Mouse (Mus musculus): Measurements from ENCODE around the gene Cog4.
"Not testable (repeated sequence)": the region's sequence is repeated elsewhere in the genome, so short reads cannot be mapped to it uniquely, and the experiment has no call there.

The Cog4 gene

DNA sequence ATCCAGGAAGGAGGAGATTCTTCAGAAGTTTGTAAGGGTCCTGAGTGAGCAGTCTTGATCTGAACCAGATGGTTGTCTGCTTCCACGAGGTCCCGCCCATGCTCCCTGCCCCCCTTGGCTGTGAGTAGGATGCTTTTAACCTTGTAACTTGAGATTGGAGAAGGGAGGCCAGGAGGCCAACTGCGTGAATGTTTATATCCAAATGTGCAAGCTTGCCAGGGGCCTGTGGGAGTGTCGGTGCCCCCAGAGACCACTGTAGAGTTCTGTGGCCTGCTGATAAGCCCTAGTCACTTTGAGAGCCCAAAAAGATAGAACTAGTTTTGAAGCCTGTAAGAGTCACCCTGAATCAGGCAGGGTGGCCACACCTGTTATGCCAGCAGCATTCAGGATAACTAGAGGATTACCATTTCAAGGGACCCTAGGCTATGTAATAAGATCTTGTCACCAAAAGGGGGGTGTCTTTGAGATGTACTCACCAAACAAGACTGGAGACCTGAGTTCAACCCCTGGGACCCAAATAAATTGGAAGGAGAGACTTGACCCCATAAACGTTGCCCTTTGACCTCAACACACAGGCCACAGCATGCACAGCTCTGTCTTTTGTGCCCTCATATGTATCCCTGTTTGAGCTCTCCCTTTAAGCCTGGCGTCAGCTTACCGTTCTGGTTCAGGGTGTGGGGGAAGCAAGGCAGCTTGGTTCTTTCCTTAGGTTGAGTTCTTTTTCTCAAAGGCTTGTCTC, 75.3 kb downstream of the Cog4 start:
- DNase-seq (ENCODE audit: low spot score): no peak

DNA sequence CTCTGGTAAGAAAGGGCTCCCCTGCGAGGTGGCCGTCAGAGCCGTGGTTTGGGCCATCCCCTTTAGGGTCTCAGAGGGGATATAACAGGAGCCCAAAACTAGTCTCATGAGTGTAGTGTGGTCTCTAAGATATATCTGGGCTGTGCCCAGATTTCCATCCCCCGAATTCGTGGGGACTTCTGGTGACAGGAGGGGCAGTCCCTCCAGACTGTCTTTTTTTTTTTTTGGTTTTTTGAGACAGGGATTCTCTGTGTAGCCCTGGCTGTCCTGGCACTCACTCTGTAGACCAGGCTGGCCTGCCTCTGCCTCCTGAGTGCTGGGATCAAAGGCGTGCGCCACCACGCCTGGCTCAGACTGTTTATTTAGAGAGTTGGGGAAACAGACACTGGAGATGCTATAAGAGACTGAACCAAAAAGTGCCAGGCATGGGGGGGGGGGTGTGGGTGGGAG, 79.3 kb downstream of the Cog4 start:
- DNase-seq (ENCODE audit: low spot score): no peak

DNA sequence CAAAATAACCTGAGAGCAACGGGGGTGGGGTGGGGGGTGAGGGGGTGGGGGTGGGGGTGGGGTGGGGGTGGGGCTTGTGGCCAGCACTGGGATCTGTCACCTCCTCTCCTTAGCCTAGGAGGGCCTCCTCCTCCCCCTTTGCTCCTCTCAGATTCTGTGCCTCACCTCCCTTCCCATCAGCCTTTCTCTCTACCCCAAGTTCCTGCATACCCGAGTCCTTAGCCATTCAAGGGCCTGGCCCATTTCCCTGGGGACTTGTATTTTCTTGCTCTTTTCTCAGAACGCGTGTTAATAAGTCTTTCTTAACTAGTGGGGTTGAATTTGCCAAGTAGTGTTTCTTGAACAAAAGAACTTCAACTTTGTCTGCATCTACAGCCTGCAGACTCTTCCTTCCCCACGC, 80.3 kb downstream of the Cog4 start:
- no peak for DNase-seq (ENCODE audit: low spot score)

DNA sequence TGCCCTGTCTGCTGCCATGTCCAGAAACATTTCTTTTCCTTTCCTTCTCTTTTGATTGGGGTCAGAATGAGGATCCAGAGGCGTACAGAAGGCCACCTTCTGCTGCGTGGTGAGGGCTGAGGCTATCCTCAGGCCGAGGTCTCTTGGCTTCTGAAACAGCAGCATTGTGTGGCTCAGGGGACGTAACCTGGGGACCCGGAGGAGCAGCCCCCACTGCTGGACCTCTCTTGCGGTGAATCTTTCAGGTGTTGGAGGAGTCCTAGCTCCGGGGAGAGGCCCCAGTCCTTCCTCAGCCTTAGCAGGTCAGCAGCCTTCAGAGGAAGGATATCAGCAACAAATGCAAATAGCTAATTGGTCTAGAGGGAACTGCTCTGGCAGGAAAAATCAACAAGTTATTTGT, 82.0 kb downstream of the Cog4 start:
- DNase-seq (ENCODE audit: low spot score): no peak

DNA sequence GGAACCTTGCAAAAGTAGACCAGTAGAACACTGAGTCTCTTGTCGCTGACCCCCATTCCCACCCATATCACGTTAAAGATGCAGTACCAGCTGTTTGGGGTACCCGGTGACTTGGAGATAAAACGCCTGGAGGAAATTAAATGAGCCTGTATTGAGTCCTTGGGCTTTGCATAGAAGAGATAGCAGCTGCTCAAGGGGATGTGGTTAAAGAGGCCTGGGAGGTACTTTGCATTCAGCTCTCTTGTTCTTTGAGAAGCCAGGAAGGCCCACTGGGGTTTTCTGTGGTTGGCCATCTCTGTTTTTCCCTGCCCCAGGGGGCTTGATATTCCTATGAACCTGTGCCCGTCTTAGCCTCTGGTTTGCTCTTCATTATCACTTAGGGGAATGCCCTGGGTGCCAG, 82.7 kb downstream of the Cog4 start:
- no peak for DNase-seq (ENCODE audit: low spot score)

DNA sequence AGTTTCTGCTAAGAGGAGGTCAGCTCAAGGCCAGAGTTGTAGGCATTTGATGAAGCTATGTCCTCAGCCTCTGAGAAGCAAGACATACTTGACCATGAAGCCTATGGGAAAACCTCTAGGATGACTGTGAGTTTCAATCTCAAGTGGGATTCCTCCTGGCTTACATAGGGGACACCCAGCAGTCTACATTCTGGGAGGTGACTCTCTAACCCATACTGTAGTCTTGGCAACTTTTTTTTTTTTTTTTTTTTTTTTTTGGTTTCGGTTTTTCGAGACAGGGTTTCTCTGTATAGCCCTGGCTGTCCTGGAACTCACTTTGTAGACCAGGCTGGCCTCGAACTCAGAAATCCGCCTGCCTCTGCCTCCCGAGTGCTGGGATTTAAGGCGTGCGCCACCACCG, 83.3 kb downstream of the Cog4 start:
- DNase-seq (ENCODE audit: low spot score): not testable (repeated sequence)

DNA sequence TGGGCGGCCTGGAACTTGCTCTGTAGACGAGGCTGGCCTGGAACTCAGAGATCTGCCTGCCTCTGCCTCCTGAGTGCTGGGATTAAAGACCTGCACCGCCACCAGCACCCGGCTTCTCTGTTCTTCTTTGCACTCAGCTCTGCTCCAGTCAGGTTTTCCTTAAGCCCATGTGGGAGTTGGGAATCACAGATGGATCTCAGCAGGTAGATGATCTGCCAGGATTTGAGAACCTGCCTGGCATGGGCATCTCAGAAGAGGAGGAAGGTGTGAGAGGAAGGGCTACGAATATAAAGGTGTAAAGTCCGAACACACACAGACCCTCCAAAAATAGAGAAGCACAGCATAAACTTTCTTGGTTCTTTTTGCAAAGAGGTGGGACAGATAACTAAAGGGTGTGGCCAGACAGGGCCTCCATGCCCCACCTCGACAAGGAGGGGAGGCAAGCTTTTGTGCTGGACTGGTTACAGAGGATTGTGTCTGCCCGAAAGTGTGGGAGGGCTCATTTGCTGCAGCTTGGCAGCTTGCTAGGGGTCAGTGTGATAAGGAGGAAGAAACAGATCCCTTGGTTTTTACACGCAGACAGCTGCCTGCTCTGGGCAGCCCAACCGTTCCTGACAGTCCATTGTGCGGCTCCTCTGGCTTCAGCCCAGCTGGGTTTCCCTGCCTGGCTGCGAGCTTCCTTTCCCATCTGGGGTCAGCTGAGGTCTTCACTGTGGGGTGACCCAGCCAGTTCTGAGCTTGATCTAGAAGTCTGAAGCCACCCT, 85.0 kb downstream of the Cog4 start:
- DNase-seq (ENCODE audit: low spot score): peak; percentile 18

Data from urinary bladder, postnatal 25 days (tissue).